Mouse (Mus musculus): ENCODE results near the gene Tbc1d22b. TPM values are rescaled to one million over a fixed set of nuclear protein-coding genes. Genes with fewer than 3 reads are reported as not detected.

Tbc1d22b gene
- polyA plus RNA-seq, 1 experiment from 2014 or later = 6.9 TPM

GRCm38 (mm10) chr17:29642219-29642618, 92.6 kb downstream of the Tbc1d22b start:
- Histone ChIP-seq H3K9ac (ENCODE audit: low read length) (no peak overlapping the region), H3K27ac (replicated peaks) (no peak overlapping the region), H3K4me1 (replicated peaks; ENCODE audit: control insufficient read depth, insufficient read depth) (no peaks in the 10 kb centered on the region), H3K4me2 (replicated peaks; ENCODE audit: low read depth) (no peak overlapping the region), H3K4me3 (ENCODE audit: low read depth, low read length) (no peak overlapping the region), H3K27me3 (ENCODE audit: control insufficient read depth, insufficient read depth, low read length) (no peaks in the 10 kb centered on the region), H3K36me3 (ENCODE audit: control insufficient read depth, insufficient read depth, low read length) (peaks cover 14% of the 10 kb centered on the region), H3K9me3 (ENCODE audit: control insufficient read depth, low read length) (no peaks in the 10 kb centered on the region)
- no peak for TF ChIP-seq EP300 (optimal IDR thresholded peaks at IDR 0.05)
- TF ChIP-seq CTCF (IDR thresholded peaks at IDR 0.05; ENCODE audit: low read depth) = no peak
- DNase-seq (ENCODE audit: low spot score) (no peak), ATAC-seq (ENCODE audit: low FRiP score, low TSS enrichment) (no peak)
- WGBS = 65% methylated on average over 3 of the region's 3 CpGs

Small RNA genes within 50 kb of the gene (microRNA-seq; reads per million reads assigned to microRNA genes)
- gene Mir7667 = not detected

Other genes starting within 250 kb of the Tbc1d22b start
- gene Pi16, start 232.1 kb upstream of the Tbc1d22b start, polyA plus RNA-seq (2015; fragmentation: Nextera tagmentation; extraction: Ambion mirVana) = 1.3 TPM in 2 replicates
- gene Mtch1, start 201.9 kb upstream of the Tbc1d22b start, polyA plus RNA-seq (2015; fragmentation: Nextera tagmentation; extraction: Ambion mirVana) = 189 and 201 TPM in 2 replicates
- gene Fgd2, start 188.9 kb upstream of the Tbc1d22b start, polyA plus RNA-seq (2015; fragmentation: Nextera tagmentation; extraction: Ambion mirVana) = 5.9 and 8.2 TPM in 2 replicates
- gene Pim1, start 59.0 kb upstream of the Tbc1d22b start, polyA plus RNA-seq (2015; fragmentation: Nextera tagmentation; extraction: Ambion mirVana) = 28.6 and 32.8 TPM in 2 replicates
- not detected in 2 replicates for gene Gm17657, start 147 bp upstream of the Tbc1d22b start, polyA plus RNA-seq (2015; fragmentation: Nextera tagmentation; extraction: Ambion mirVana)
- 0.22 and 0.42 TPM in 2 replicates for gene Tmem217, start 2.6 kb downstream of the Tbc1d22b start, polyA plus RNA-seq (2015; fragmentation: Nextera tagmentation; extraction: Ambion mirVana)
- 32.6 and 34.4 TPM in 2 replicates for gene Rnf8, start 65.0 kb downstream of the Tbc1d22b start, polyA plus RNA-seq (2015; fragmentation: Nextera tagmentation; extraction: Ambion mirVana)
- gene Gm28043, start 65.1 kb downstream of the Tbc1d22b start, polyA plus RNA-seq (2015; fragmentation: Nextera tagmentation; extraction: Ambion mirVana) = 1.1 TPM in 2 replicates
- 48.7 and 56.4 TPM in 2 replicates for gene Cmtr1, start 110.8 kb downstream of the Tbc1d22b start, polyA plus RNA-seq (2015; fragmentation: Nextera tagmentation; extraction: Ambion mirVana)
- 7.6 and 8.6 TPM in 2 replicates for gene Ccdc167, start 167.3 kb downstream of the Tbc1d22b start, polyA plus RNA-seq (2015; fragmentation: Nextera tagmentation; extraction: Ambion mirVana)

Data from stomach, postnatal 0 days (tissue).